Mouse (Mus musculus) splenic B cell, adult 2 months (primary cell): ENCODE data around the gene Pah.
A peak's percentile ranks its signal among the peaks of the same experiment; 100 is the strongest.

ENCODE experiments used
- DNase-seq: peaks from one replicate; pipeline ENCODE4 v3.0.0-alpha.2; 2011; ENCODE audit warnings: low read depth, low spot score
- H3K27me3 ChIP-seq: 2 replicates; pipeline ENCODE4 v1.6.1; 2012; ENCODE audit warnings: mild to moderate bottlenecking, low read length, moderate library complexity, mixed read lengths; ENCODE audit not compliant: control insufficient read depth, poor library complexity, insufficient read depth, severe bottlenecking
- H3K36me3 ChIP-seq: 2 replicates; pipeline ENCODE4 v1.6.1; 2012; ENCODE audit warnings: mild to moderate bottlenecking, low read length, moderate library complexity, mixed read lengths; ENCODE audit not compliant: control insufficient read depth, poor library complexity, insufficient read depth, severe bottlenecking

The Pah gene

GRCm38 (mm10) chr10:87493576-87493975, 28.0 kb upstream of the Pah start, which contains the start of gene Ascl1:
Gene Ascl1 (minus strand): TSS chr10:87493660.
- H3K27me3 ChIP-seq: no peaks in the 10 kb centered on the region; the same call in 1 of the 2 replicates
- no peak for DNase-seq
- H3K36me3 ChIP-seq: no peaks in the 10 kb centered on the region

- no peak for DNase-seq
- Histone ChIP-seq H3K27me3 (no peaks in the 10 kb centered on the region; the same call in 1 of the 2 replicates), H3K36me3 (no peaks in the 10 kb centered on the region)
Observed at GRCm38 (mm10) chr10:87494176-87494575, 27.4 kb upstream of the Pah start.

GRCm38 (mm10) chr10:87494596-87494995, 27.0 kb upstream of the Pah start:
- Histone ChIP-seq H3K36me3 (no peaks in the 10 kb centered on the region), H3K27me3 (no peaks in the 10 kb centered on the region; the same call in 1 of the 2 replicates)
- DNase-seq: no peak

DNA sequence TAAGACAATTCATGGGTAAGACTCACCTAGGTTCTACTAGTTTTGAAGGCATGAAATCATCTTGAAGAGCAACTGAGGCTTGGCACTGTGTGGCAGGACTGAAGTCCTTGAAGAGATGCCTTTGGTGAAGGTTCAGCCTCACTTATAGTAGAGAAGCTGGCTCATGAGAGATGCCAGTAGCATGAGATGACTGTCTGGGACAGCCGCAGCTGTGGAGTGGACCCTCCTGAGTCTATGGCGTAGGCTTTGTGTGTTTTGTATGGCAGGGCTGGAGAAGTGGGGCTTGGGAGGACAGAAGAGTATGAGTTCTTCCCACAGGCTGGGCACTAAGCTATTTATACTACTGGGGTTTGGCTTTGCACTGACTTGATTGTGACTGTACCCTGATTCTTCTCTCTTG, 24.5 kb upstream of the Pah start:
- DNase-seq: no peak
- Histone ChIP-seq H3K36me3 (no peaks in the 10 kb centered on the region), H3K27me3 (no peaks in the 10 kb centered on the region; the same call in 1 of the 2 replicates)

DNA sequence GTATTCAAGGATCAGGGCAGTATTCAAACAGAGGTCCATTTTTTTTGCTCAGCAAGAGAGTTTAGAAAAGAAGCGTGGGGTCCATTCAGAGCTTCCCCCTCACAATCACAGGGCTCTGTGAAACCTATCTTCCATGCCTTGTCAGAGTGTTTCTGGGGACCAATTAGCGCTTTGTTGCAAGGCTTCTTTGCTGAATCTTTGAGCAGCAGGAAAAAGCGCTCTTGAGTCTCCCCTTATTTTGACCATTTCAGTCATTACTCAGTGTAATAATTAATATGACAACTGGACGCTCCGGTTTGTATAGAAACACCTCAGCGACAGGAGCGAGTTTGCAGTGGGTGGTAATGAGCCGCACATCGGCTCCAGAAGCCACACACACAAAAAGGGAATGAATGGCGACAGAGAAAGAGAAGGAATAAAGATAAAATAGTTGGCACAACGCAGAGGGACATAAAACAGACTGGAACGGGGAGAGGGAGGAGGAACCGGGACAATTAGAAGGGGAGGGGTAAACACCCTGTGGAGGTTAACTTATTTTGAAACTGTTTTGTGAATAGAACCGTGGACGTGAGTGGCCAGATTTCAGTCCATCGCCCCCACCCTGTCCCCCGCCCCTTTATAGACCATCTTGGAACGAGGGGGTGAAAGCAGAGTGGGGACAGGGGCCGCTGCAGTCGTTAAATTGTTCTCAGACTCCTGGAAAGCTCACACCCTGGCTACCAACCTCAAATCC, 20.5 kb upstream of the Pah start:
- DNase-seq: no peak
- H3K27me3 ChIP-seq: no peaks in the 10 kb centered on the region
- no peaks in the 10 kb centered on the region for H3K36me3 ChIP-seq

GRCm38 (mm10) chr10:87501659-87502042, 19.9 kb upstream of the Pah start:
- no peaks in the 10 kb centered on the region for H3K36me3 ChIP-seq
- no peaks in the 10 kb centered on the region for H3K27me3 ChIP-seq
- DNase-seq: no peak

DNA sequence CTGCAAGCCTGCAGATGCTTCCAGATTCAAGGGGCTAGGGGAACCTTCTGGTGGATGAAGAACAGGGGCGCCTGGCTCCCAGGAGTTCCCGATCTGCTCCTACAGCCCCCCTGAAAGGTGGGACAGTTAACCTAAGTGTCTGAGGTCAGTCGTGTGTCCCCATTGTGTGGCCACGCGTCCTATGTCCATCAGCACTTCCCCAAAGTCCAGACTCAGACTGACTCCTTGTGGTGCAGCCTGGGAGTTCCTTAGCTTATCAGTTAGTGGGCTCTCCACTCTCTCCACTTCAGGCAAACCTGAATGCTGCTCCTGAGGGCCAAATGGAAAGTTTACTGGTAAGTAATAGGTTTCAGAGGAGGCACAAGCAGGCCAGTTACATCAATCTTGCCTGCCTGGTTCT, 19.3 kb upstream of the Pah start:
- H3K27me3 ChIP-seq: no peaks in the 10 kb centered on the region
- DNase-seq: no peak
- no peaks in the 10 kb centered on the region for H3K36me3 ChIP-seq

DNA sequence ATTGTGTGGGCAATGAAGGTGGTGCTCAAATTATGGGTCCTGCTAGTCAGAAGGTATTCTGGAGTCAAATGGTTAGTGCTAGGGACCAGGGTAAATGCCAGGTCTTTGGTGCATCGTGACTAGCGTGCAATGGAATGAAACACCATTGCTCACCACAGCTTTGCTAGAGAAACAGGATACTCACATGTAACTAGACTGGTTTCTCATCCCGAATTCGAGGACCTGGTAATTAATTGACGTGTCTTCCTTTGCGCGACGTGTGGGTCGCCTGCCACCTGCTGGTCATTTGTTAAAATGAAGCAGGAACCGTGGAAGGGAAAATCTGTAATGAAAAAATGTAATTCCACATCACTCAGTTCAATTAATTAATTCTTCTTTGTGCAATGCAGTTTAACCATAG, 17.6 kb upstream of the Pah start:
- H3K36me3 ChIP-seq: no peaks in the 10 kb centered on the region
- peak; percentile 65 for DNase-seq
- no peaks in the 10 kb centered on the region for H3K27me3 ChIP-seq

- no peaks in the 10 kb centered on the region for H3K27me3 ChIP-seq
- H3K36me3 ChIP-seq: no peaks in the 10 kb centered on the region
- DNase-seq: no peak
Observed at GRCm38 (mm10) chr10:87508581-87508980, 13.0 kb upstream of the Pah start.

GRCm38 (mm10) chr10:87513052-87513451, 8.5 kb upstream of the Pah start:
- Histone ChIP-seq H3K27me3 (no peaks in the 10 kb centered on the region), H3K36me3 (no peaks in the 10 kb centered on the region)
- DNase-seq: no peak

- Histone ChIP-seq H3K36me3 (no peaks in the 10 kb centered on the region), H3K27me3 (no peaks in the 10 kb centered on the region)
- no peak for DNase-seq
Observed at GRCm38 (mm10) chr10:87518585-87518984, 3.0 kb upstream of the Pah start.

DNA sequence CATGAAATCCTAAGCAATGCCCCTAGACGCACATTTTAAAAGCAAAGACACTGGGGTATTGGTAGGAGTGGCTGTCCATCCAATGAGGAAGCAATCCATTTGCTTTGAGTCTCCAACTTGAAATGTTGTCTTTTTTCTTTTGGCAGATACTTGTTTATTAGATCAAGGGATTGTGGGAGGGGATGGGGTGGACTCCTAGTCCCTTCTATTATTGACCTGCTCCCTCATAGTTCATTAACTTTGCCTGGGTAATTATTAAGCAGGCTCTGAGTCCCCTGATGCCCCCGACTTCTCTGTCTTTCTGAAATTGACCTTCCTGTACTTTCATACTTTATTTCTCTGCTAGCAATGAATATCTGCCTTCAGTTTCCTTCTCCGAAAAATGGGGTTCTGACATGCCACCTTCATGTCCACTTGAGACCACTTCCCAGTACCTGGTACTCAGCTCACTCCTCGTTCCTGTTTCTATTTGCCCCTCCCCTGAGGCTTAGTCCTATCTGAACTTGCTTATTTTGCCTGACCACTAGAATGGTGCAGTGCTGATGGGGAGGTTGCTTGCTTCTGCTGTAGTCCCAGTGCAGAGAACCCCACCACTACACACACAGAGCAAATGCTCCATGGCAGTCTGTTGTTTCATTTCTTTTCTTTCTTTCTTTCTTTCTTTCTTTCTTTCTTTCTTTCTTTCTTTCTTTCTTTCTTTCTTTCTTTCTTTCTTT, 1.0 kb upstream of the Pah start:
- DNase-seq: no peak
- Histone ChIP-seq H3K27me3 (no peaks in the 10 kb centered on the region), H3K36me3 (no peaks in the 10 kb centered on the region)

DNA sequence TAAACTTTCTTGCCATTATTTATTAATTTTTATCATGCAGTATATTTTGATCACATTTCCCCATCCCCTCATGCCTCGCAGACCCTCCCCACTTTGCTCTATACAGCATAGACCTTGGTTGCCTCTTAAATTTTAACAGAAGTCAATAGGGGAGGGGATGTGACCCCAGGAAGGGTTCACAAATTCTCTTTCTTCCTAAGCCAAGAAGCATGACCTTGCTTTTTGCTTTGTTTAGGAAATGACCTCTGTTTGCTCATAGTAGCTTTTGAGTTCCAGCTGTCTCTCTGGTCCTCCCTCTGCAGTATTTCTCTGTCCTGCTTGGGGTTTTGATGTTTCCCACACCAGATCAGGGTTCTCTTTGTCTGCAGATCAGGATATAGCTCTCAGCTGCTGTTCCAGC, 12.6 kb downstream of the Pah start:
- no peaks in the 10 kb centered on the region for H3K27me3 ChIP-seq

GRCm38 (mm10) chr10:87545759-87546158, 24.2 kb downstream of the Pah start:
- Histone ChIP-seq H3K27me3 (no peaks in the 10 kb centered on the region), H3K36me3 (no peaks in the 10 kb centered on the region)
- DNase-seq: no peak

More for the DNA sequence above, 12.6 kb downstream of the Pah start:
- DNase-seq: no peak
- H3K36me3 ChIP-seq: no peaks in the 10 kb centered on the region
